Mouse (Mus musculus) forebrain, embryonic 16.5 days (tissue): ENCODE results near the gene Scyl1. TPM values are rescaled to one million over a fixed set of nuclear protein-coding genes. Genes with fewer than 3 reads are reported as not detected.

Experiments
- polyA plus RNA-seq: library from polyadenylated mRNA; unstranded; fragments of >200 nt; fragmentation: Nextera tagmentation; extraction: Ambion mirVana; gene quantifications from 2 replicates; pipeline ENCODE4 v1.2.1, GENCODE M21; 2015

Gene Scyl1
- polyA plus RNA-seq, 1 experiment from 2014 or later: 79.4 TPM

Other genes with a start within 250 kb of the Scyl1 start
- 0.08 and 0.09 TPM in 2 replicates for gene Ovol1, start 210.8 kb downstream of the Scyl1 start, polyA plus RNA-seq
- 1.9 and 2.0 TPM in 2 replicates for gene Ap5b1, start 203.4 kb downstream of the Scyl1 start, polyA plus RNA-seq
- gene Rnaseh2c, start 169.5 kb downstream of the Scyl1 start, polyA plus RNA-seq: 81.0 and 86.7 TPM in 2 replicates
- 76.8 and 78.1 TPM in 2 replicates for gene Kat5, start 161.2 kb downstream of the Scyl1 start, polyA plus RNA-seq
- 37.0 and 41.6 TPM in 2 replicates for gene Rela, start 133.9 kb downstream of the Scyl1 start, polyA plus RNA-seq
- gene Sipa1, start 107.7 kb downstream of the Scyl1 start, polyA plus RNA-seq: 14.3 and 15.1 TPM in 2 replicates
- 10.0 and 10.7 TPM in 2 replicates for gene Map3k11, start 82.7 kb downstream of the Scyl1 start, polyA plus RNA-seq
- 24.1 and 28.7 TPM in 2 replicates for gene Pcnx3, start 82.5 kb downstream of the Scyl1 start, polyA plus RNA-seq
- gene Kcnk7, start 67.1 kb downstream of the Scyl1 start, polyA plus RNA-seq: 0.24 and 0.48 TPM in 2 replicates
- gene Ehbp1l1, start 45.1 kb downstream of the Scyl1 start, polyA plus RNA-seq: 12.0 and 20.0 TPM in 2 replicates
- gene Fam89b, start 41.8 kb downstream of the Scyl1 start, polyA plus RNA-seq: 170 and 177 TPM in 2 replicates
- 11.4 and 11.6 TPM in 2 replicates for gene Ltbp3, start 30.5 kb downstream of the Scyl1 start, polyA plus RNA-seq
- gene Frmd8, start 103.9 kb upstream of the Scyl1 start, polyA plus RNA-seq: 20.9 and 21.5 TPM in 2 replicates
- 1.5 and 2.0 TPM in 2 replicates for gene Slc25a45, start 106.4 kb upstream of the Scyl1 start, polyA plus RNA-seq
- gene Tigd3, start 122.7 kb upstream of the Scyl1 start, polyA plus RNA-seq: 11.0 and 13.7 TPM in 2 replicates
- 124 and 126 TPM in 2 replicates for gene Dpf2, start 141.6 kb upstream of the Scyl1 start, polyA plus RNA-seq
- 11.1 and 12.4 TPM in 2 replicates for gene Cdc42ep2, start 153.4 kb upstream of the Scyl1 start, polyA plus RNA-seq
- 31.9 and 34.2 TPM in 2 replicates for gene Pola2, start 192.8 kb upstream of the Scyl1 start, polyA plus RNA-seq
- gene Slc22a20, start 214.7 kb upstream of the Scyl1 start, polyA plus RNA-seq: not detected in 2 replicates
- gene Capn1, start 244.5 kb upstream of the Scyl1 start, polyA plus RNA-seq: 1.3 and 2.2 TPM in 2 replicates